Mouse (Mus musculus) G1E (cell line): Measurements from ENCODE around the gene Pdk1.

ENCODE experiments used
- CTCF ChIP-seq: IDR thresholded peaks from 2 replicates; pipeline ENCODE4 v1.5.1; 2012; ENCODE audit warnings: low read depth, low read length, inconsistent platforms, mixed read lengths
- GATA1 ChIP-seq: IDR thresholded peaks from 2 replicates; pipeline ENCODE4 v1.6.1; 2012; ENCODE audit warnings: borderline replicate concordance, low read length, inconsistent platforms, mixed read lengths
- GATA2 ChIP-seq: IDR thresholded peaks from 2 replicates; pipeline ENCODE4 v1.6.1; 2012; ENCODE audit warnings: low read depth, low read length, inconsistent platforms, borderline replicate concordance
- POLR2AphosphoS5 ChIP-seq: IDR thresholded peaks from 2 replicates; pipeline ENCODE4 v1.6.1; 2012; ENCODE audit warnings: low read depth, low read length, inconsistent platforms; ENCODE audit not compliant: insufficient replicate concordance
- TAL1 ChIP-seq: conservative IDR thresholded peaks from 2 replicates; pipeline ENCODE4 v1.6.1; 2012; ENCODE audit warnings: low read depth, low read length, inconsistent platforms, mixed read lengths

DNA sequence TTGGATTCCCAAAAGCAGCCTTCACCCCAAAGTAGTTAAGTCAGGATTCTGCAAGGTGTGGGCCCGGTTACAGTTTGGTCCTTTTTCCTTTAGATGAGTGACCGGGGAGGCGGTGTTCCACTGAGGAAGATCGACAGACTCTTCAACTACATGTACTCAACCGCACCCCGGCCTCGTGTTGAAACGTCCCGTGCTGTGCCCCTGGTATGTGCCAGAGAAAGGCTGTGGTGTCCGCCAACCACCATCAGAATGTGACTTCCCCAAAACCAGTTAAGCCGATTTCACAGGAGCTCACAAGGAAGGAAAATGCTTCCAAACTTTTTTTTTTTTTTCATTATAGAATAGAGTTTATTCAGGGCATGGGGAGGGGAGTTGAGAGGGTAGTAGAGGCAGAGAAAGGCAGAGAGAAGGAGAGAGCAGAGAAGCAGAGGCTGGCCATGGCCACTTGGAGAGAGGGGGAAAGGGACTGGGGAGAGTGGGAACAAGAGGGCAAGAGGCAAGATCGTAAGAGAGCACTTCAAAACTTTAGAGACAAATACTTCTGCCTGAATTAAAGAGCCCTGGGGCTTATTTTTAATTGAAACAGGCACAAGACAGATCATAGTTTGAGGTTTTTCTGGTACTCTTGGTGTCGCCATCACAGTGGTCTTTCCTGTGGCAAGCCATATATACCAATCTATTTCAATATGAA lies 22.7 kb downstream of the Pdk1 start:
- TF ChIP-seq GATA1, result no peak
- no peak for TF ChIP-seq TAL1
- no peak for TF ChIP-seq CTCF
- no peak for TF ChIP-seq POLR2AphosphoS5
- no peak for TF ChIP-seq GATA2
